Mouse (Mus musculus) CH12.LX (cell line): ENCODE data around the gene Ggnbp2.

Source experiments
- CTCF ChIP-seq, 2 experiments: IDR thresholded peaks in 1 of 2; conservative IDR thresholded peaks in 1 of 2; 2 replicates each; pipeline ENCODE4 v1.5.1; 2011 to 2012; ENCODE audit warnings: low read depth in 2 of 2, low read length in 2 of 2, improper control_type of control experiment in 1 of 2, inconsistent platforms in 1 of 2, mild to moderate bottlenecking in 1 of 2, moderate library complexity in 1 of 2
- EP300 ChIP-seq: IDR thresholded peaks from 2 replicates; pipeline ENCODE4 v1.6.1; 2011; ENCODE audit warnings: low read length, improper control_type of control experiment
- MAX ChIP-seq: IDR thresholded peaks from 2 replicates; pipeline ENCODE4 v1.6.1; 2011; ENCODE audit warnings: low read length, improper control_type of control experiment
- SIN3A ChIP-seq: IDR thresholded peaks from 2 replicates; pipeline ENCODE4 v1.6.1; 2012; ENCODE audit warnings: low read length, improper control_type of control experiment, inconsistent platforms
- TBP ChIP-seq: conservative IDR thresholded peaks from 2 replicates; pipeline ENCODE4 v1.6.1; 2011; ENCODE audit warnings: low read depth, low read length, improper control_type of control experiment
- ZKSCAN1 ChIP-seq: IDR thresholded peaks from 2 replicates; pipeline ENCODE4 v1.6.1; 2012; ENCODE audit warnings: low read depth, inconsistent platforms, low read length, improper control_type of control experiment, borderline replicate concordance

DNA sequence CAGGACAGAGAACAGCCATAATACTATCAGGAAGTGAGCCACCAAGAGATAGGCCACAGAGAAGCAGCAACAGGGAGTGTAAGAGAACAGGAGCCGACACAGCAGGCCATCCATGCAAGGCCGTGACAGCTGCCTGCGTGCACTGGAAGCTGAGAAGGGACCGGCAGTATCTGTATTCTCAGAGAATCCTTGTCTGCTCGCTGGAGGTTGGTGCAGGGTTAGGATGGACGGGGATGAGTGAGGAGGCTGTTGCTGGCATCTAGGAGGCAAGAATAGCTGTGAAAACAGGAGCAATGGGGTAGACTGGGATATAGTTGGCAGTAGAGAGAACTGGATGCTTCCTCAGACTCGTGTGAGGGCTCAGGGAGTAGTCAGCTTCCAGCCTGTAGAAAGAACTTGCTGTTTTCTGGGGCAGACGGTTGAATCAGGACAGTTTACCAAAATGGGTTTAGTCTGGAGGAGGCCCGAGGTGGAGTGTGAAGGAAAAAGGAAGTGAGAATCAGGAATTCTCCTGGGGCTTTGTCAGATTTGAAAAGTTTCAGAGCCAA lies 34.1 kb upstream of the Ggnbp2 start:
- TF ChIP-seq EP300: peak; percentile 35; the same call in 1 of the 2 replicates
- no peak for TF ChIP-seq CTCF (conservative IDR thresholded peaks at IDR 0.05 in 1 of 2, IDR thresholded peaks at IDR 0.05 in 1 of 2; ENCODE audit: low read depth in 2 of 2, low read length in 2 of 2)
- no peak for TF ChIP-seq ZKSCAN1
- TF ChIP-seq SIN3A: no peak
- TF ChIP-seq TBP: no peak
- TF ChIP-seq MAX: no peak
